Mouse (Mus musculus): Measurements from ENCODE around the gene Kctd11.

Kctd11 gene

DNA sequence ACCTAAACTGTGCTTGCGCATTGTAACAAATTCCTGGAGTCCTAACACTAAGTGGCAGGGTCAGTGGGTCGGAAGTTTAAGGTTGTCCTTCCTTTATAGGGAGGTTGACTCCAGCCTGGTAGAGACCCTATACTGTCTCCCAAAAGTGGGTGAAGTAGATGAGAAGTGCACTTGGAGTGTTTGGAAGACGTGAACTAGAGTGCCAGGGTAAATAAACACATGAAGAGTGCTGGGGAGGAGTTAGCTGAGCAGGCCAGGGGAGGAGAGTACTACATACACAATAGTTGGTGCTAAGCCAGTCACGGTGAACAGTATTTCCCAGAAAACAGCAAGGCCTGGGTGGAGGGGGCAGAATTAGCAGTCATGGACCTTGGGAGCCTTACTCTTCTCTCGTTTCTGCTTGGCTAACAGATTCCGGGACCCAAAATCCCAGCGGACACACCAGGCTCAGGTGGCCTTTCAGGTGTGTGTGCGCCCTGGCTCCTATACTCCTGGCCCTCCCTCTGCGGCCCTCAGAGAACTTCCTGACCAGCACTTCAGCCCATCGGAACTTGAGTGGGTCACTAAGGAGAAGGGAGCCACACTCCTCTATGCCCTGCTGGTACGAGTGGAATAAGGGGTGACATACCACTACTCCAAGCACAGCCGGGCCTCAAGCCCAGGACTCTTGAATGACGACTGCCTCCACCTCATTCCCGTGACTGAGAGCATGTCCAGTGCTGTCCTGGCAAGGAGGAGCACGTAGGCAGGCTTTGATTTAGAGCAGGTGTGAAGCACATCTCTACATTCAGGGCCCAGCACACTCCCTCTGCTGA is 31.7 kb upstream of the Kctd11 start:
- DNase-seq (ENCODE audit: low read depth, low spot score), result no peak

DNA sequence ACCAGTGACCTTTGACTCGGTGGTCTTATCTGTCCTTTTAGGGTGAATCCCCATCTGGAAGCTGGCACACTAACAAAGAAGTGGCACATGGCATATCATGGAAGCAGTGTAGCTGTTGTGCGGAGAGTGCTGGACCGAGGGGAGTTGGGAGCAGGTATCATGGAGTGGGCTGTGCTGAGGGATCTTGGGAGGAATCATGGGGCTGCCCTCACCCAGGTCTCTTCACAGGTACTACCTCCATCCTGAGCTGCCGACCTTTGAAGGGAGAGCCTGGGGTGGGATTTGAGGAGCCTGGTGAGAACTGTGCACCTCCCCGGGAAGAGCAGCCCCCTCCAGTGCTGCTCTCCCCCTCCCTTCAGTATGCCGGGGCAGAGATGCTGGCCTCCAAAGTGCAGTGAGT is 30.5 kb upstream of the Kctd11 start:
- DNase-seq (ENCODE audit: low read depth, low spot score), result no peak

DNA sequence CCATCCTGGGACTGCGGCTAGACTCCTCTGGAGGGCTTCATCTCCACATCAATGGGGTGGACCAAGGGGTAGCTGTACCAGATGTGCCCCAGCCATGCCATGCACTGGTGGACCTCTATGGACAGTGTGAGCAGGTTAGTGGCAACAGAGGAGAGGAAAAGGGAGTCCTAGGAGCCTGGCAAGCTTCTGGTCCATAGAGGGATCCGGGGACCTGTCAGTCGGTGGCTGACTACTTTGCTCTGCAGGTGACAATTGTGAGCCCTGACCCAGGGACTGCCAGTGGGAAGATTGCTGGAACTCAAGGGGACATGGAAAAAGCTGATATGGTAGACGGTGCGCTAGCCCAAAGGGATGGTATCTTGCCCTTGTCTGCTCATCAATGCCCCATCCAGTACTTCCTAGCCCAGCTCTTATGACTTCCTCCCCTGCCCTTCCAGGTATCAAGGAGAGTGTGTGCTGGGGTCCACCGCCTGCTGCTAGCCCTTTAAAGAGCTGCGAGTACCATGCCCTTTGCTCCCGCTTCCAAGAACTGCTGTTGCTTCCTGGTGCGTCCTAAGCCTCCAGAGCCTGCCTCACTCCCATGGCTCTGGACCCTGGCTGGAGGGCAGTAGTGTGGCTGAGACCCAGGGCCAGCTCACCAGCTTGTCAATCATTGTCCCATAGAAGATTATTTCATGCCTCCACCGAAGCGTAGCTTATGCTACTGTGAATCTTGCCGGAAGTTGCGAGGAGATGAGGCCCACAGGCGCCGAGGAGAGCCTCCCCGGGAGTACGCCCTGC is 29.8 kb upstream of the Kctd11 start:
- DNase-seq (ENCODE audit: low read depth, low spot score), result no peak

DNA sequence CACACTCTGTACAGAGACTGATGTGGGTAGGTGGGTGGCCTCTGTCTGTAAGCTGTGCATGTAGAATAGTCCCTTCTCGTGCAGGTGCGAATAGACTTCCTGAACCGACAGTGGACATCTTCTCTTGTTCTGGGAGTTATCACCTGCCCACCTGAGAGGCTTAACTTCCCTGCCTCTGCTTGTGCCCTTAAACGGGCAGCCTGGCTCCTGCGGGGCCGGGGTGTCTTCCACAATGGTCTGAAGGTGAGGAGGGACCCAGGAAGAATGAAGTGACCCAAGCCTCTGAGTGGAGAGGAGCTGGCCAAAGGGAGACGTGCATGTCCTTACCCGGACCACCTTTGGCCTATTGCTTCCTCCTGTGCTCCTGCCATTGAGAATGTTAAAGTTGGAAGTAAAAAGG is 29.0 kb upstream of the Kctd11 start:
- no peak for DNase-seq (ENCODE audit: low read depth, low spot score)

DNA sequence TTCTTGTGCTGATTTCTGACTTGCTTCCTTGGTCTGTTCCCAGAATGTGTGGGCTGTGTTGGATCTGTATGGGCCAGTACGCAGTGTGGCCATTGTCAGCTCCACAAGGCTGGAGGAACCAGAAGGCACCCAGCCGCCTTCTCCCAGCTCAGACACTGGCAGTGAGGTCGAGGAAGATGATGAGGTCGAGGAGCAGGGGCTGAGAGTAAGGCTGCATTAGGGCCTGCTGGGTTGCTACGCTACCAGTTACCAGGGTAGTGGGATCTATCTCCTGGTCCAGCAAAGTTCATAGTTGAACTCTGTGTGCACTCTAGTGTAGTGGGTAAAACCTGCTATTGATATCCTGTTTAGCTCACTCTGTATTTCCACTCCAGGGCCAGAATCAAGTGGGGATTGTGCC is 28.0 kb upstream of the Kctd11 start:
- no peak for DNase-seq (ENCODE audit: low read depth, low spot score)

DNA sequence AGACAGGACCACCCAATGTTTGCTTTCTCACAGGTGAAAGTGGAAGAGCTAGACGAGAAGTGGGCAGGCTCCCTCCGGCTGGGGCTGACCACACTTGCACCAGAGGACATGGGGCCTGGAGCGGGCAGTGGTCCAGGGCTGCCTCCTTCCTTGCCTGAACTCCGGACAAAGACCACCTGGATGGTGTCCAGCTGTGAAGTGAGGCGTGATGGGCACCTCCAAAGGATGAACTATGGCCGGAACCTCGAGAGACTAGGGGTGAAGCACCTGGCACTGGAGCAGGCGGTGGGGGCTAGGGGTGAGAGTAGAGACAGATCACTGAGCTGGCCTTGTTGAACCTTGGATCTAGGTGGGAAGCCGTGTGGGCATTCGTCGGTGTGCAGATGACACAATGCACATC is 27.4 kb upstream of the Kctd11 start:
- no peak for DNase-seq (ENCODE audit: low read depth, low spot score)

DNA sequence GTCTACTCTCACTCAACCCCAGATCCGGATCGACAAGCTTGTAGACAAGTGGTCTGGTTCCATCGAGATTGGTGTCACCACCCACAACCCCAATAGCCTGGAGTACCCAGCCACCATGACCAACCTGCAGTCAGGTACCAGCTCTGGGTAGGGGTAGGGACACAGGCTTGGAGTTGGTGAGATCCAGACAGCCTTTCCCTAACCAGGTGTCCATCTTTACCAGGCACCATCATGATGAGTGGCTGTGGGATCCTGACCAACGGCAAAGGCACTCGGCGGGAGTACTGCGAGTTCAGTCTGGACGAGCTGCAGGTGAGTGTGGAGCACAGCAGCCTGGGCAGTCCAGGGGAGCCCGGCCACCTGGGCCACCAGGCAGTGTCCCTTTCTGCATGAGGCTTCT is 23.1 kb upstream of the Kctd11 start:
- DNase-seq (ENCODE audit: low read depth, low spot score), result no peak

DNA sequence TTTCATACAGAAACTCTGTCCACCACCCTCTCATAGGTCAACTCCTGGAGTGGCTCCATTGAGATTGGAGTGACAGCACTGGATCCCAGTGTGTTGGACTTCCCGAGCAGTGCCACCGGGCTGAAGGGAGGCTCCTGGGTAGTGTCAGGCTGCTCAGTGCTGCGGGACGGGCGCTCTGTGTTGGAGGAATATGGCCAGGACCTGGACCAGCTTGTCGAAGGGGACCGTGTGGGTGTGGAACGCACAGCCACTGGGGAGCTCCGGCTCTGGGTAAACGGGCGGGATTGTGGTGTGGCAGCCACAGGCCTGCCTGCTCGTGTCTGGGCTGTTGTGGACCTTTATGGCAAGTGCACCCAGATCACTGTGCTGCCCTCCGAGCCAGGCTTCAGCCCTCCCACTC is 21.8 kb upstream of the Kctd11 start:
- DNase-seq (ENCODE audit: low read depth, low spot score), result no peak

DNA sequence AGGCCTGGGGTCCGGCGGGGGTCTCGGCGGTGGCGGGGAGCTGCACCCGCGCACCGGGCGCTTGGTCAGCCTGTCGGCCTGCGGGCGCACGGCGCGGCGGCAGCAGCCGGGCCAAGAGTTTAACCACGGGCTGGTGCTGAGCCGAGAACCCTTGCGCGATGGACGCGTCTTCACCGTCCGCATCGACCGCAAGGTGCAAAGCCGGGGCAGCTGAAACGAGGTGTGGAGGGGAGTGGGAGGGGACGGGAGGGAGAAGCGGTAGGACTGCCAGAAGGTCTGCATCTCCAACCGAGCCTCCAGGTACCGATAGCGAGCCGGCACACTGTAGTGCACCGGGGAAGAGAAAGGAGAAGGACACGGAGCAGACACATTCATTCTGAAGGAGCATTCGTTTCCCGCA is 20.8 kb upstream of the Kctd11 start:
- no peak for DNase-seq (ENCODE audit: low read depth, low spot score)

DNA sequence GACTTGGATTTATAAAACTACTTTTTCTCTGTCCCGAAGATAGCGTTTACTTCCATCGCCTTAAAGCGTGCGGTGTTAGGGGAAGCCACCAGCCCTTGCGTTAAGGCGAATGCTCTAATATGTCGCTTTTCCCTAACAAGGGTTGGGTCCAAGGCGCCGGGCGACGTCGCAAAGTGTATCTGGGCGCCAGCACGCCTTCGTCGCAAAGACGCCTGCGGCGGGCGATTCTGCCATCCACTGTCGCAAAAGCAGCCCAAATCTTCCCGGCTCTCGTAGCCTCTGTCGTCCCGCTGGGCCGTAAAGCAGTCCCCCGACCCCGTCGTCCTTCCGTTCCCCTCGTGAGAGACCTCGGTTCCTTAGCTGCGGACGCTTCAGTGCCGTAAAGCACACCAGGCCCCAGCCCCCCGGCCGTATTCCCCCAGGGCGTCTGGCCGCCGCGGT is 20.2 kb upstream of the Kctd11 start:
- peak; percentile 99 for DNase-seq (ENCODE audit: low read depth, low spot score)

DNA sequence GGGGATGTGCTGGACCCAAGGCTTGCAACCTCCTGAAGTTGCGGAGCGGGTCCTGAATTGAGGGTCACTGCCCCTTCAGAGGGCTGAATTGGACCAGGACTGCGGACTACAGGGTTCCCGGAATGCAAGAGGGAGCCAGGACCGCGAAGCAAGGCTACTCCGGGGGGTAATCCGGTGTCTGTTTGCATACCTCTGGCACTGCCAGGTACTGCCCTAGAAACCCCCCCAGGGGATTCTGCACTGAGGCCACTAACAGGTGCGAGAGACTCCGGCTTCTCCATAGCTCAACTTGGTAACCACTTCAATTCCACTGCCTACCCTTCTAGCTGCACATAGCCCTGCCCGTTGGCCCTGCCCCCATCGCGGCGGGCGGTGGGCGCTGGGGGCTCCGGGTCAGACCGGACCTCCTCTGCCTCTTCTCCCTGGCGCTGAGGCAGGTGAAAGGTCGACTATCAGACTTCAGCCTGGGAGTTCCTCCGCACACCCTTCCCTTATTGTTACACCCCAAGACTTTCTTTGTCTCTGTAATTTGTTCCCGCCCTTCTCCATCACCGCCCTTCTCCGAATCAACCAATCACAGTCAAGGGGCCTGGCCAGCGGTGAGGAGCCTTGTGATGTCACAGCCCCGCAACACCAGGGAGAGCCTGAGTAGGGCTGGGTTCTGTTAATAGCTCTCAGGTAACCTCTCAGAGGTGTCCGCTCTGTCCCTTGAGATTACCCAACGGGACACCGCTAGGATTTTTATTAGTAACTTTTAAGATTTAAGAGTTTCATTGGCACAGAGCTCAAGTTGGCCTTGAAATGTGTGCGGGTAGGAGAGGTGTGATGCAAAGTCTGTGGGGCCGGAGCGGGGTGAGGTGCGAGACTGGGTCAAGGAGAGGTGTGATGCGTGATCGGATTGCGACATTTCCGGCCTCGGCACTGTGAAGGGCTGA is 19.5 kb upstream of the Kctd11 start, which contains the start of the genes 2810408A11Rik and Neurl4:
TSS of gene 2810408A11Rik (minus strand) at position 517 of the 935 bp plus-strand sequence.
TSS of gene Neurl4 (plus strand) at position 602 of the 935 bp plus-strand sequence.
- peak; percentile 90 for DNase-seq (ENCODE audit: low read depth, low spot score)

DNA sequence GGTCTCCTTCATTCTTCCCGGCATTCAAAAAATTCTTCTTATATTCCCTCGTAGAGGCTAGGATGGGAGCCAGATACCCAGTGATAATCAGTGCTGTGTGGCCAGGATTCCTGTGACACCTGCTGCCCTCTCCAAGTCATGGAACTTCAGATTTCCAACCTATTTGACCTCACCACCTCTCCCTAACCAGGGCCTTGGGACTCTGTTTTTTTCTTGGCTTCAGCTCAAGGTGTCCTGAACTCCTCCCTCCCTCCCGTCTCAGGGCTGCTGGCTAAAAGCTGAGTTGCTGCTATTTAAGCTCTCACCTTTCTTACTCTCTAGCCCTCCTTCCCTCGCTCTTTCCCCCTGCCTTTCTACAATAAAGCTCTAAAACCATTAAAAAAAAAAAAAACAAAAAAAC is 18.7 kb upstream of the Kctd11 start:
- DNase-seq (ENCODE audit: low read depth, low spot score), result no peak

DNA sequence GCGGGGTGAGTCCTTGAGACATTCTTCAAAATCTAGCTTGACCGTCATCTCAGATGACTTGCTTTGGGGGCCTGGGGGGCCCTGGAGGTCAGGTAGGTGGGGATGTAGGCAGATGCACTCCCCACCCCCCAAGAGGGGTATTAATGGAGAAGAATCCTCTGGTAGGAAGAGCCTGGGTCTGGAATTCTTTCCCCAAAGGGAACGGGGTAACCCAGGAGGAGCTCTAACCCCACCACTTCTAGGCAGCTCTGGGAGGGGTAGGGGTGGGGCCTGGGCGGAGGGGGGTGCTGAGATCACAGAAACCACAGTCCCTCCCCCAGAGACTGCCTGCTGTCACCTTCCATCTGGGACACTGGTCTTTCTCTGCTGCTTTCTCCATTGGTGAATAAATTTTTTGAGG is 14.1 kb upstream of the Kctd11 start, which contains the start of gene Acap1:
TSS of gene Acap1 (minus strand) at position 249 of the 400 bp plus-strand sequence.
- no peak for DNase-seq (ENCODE audit: low read depth, low spot score)

DNA sequence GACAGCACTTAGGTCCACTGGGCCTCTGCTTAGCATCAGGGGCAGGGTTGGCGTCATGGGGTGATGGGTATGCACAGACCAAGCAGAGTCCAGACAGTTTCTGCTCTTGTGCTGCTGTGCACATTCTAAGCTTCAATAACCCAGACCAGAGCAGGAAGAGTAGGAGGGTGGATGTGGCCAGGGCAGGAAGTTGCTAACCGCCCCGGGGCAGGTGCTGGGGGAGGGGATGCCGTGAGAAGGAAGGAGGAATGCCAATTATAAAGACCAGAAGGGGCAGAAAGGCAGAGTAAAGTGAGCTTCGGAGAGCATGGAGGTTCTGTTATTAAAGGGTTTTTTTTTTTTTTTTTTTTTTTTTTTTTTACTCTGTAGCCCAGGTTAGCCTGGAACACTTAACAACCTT is 13.5 kb upstream of the Kctd11 start:
- no peak for DNase-seq (ENCODE audit: low read depth, low spot score)

DNA sequence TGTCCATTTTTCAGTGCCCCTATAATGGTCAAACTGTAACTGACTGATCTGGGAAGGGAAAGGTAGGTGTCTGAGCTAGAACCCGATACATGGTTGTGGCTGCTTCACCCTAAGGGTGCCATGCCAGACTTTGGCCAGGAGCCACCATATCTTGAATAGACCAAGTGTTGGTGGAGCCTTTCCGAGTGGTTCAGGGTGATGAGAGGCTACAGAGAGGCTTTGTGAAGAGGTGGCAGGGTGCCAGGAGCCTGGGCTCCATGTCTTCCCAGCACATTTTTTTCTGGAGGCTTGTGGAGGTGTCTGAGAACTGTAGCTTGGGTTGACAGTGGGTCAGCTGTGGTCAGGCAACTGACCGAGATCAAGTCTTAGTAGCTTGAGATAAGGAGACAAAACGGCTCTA is 10.3 kb upstream of the Kctd11 start:
- DNase-seq (ENCODE audit: low read depth, low spot score), result no peak

DNA sequence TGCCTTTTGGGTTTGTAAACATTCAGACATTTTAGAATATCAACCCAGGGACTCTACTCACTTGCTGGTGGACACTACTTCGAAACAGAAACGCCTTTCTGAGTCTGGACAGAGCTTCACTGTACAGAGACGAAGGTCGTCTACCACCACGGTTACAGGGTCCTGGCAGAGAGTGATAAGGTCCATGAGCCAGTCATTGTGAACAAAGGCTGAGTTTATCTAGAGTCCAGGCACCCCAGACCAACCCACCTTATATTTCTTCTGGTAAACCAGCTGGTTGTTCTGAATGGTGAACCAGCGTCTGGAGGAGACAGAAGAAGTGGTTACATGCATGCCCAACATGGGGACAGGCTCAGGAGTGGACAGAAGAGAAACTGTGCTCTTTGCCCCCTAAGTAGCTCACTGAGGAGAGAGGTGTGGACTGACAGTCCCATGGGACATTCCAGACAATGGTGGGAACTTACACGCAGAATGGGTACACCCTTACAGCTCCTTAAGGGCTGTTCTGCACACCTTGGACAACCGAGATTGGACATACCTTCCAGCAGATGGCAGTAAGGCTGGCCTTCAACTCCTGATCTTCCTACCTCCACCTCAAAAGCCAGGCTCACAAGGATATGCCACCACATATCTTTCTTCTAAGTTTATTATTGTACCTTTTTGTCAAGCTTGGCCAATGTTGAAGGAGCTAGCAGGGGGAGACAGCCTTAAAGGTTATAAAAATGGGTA is 5.9 kb upstream of the Kctd11 start:
- DNase-seq (ENCODE audit: low read depth, low spot score), result no peak

DNA sequence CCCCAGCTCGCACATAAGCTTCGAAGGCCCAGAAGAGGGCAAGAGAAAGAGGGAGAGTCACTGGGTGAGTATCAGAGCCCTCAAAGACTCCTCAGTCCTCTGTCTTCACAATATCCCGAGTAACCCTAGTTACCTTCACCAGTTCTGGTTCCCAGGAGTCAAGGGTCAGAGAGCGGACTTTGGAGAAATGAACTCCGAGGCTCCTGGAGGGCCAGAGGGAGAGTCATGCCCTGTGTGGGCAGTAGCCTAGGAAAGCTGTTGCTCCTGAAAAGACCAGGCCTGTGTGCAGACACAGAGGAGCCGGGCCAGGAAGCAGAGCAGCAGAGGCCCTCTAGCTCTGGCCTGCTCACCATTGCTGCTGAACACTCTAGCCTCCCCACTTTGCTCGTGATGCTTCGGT is 3.5 kb upstream of the Kctd11 start:
- no peak for DNase-seq (ENCODE audit: low read depth, low spot score)

DNA sequence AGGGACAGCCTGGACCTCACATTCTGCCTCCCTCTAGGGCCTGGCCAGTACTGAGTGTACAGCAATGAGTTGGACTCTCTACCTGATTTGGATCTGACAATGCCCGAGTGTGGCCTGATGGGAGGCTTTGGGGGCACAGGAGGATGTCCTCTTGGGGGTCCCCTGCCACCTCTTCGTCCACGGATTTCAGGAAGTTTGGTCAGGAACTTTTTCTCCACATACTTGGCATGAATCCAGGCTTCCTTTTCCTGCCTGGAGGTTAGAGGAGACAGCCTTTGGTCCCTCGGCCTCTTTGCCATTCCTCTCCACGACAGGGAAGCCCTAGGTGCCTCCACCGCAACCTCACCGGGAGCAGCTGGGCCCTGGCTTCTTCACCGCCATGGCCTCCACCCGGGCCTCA is 3.0 kb upstream of the Kctd11 start:
- no peak for DNase-seq (ENCODE audit: low read depth, low spot score)

DNA sequence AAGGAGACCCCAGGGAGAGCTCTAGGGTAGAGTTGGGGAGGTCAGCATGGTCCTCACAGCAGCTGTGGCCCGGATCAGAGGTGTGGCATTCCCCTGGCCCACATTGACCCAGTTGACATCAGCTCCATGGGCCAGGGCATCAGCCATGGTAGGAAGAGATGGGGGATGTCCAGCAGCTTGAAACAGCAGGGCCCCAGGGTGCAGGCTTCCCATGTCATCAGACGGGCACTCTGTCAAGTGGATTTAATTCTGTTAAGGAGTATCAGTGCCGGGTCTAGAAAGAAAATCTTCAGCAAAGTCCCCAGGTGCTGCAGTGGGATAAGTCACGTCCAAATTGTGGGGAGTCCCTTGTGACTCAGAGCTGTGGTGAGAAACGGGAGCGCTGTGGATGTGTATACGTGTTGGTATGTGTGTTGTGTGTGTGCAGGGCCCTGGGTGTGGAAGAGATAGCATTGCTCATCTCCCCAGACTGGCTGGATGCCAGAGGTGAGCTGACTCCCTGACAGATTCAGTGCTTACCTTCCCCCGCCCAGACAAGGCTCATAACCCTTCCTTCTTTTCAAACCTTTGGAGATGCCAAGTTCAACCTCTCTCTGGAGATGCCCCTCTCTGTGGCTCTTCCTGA is 2.4 kb upstream of the Kctd11 start:
- DNase-seq (ENCODE audit: low read depth, low spot score), result no peak

DNA sequence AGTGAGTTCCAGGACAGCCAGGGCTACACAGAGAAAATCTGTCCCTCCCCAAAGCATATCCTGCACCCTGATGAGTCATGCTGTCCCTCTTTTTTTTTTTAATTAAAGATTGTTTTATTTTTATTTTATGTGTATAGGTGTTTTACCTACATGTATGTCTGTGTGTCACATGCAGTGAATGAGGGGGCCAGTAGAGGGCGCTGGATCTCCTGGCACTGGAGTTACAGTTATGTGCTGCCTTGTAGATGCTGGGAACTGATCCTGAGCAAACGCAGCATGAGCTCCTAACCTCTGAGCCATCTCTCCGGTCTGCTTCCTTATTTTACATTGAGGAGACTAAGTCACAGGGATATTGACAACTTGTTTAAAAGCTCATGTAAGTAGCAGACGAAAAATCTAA is 1.9 kb upstream of the Kctd11 start:
- no peak for DNase-seq (ENCODE audit: low read depth, low spot score)
